Mouse (Mus musculus): Measurements from ENCODE around the gene Nsun4.

GRCm38 (mm10) chr4:116032906-116033305 lies 20.8 kb downstream of the Nsun4 start:
- TF ChIP-seq CTCF (IDR thresholded peaks at IDR 0.05; ENCODE audit: low read depth) (no peak), EP300 (IDR thresholded peaks at IDR 0.05; ENCODE audit: low read depth) (no peak)

Data from liver, postnatal 0 days (tissue).